Mouse (Mus musculus) mature B cell (primary cell): Measurements from ENCODE around the gene Olfr506.
"Not testable (repeated sequence)": the region's sequence is repeated elsewhere in the genome, so short reads cannot be mapped to it uniquely, and the experiment has no call there.

Experiments
- in situ Hi-C: fragments of 300-500 bp; cut with MboI; formaldehyde crosslinking; loops from 2 replicates; pipeline ENCODE4 v1.14.3; 2019

Gene Olfr506

DNA sequence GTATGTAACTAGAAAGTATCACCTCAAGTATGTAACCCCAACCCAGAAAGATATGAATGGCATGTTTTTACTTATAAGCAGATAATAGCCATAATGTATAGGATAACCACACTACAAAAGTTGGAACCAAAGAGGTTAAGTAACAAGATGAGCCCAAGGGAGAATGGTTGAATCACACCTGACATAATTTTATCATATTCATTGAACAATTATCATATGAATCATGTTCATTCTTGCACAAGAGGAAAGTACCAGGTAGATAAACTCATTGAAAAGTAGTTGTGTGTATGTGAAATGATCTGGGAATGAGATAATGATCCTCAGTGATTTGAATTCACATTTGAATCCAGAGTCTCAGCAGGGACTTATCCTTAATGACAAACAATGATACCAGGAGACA lies at the start of gene Olfr506:
TSS of gene Olfr506 (plus strand) at position 301 of the 400 bp plus-strand sequence.
- in situ Hi-C loops = no loop called here

GRCm38 (mm10) chr7:108565693-108566092 lies 44.9 kb upstream of the Olfr506 start, which contains the start of gene Olfr504:
Olfr504 (minus strand) TSS chr7:108565793.
- in situ Hi-C loops = no loop called here

- in situ Hi-C loops = no loop called here
These were observed 20.8 kb upstream of the Olfr506 start for GRCm38 (mm10) chr7:108589797-108590196.

DNA sequence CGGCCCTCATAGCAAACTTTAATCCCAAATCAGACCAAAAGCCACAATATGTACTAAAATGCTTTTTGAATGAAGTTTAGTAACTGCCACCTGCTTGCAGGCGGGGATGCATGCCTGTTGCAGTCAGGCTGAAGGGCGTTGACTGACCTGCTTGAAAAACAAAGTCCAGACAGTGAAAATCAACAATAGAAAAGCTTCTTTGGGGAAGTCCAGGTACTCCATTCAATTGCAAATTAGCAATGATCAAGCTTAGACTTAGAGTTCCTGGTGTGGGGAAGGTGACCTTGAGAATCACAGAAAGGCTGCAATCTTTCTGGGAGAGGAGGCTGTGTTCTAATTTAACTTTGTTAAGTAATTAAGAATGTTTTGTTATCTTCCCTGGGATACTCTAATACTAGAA lies 8.7 kb upstream of the Olfr506 start:
- in situ Hi-C loops = not testable (repeated sequence)

- in situ Hi-C loops = no loop called here
These were observed 3.5 kb downstream of the Olfr506 start for GRCm38 (mm10) chr7:108614110-108614509.

GRCm38 (mm10) chr7:108616781-108617180 lies 6.2 kb downstream of the Olfr506 start:
- in situ Hi-C loops = not testable (repeated sequence)

DNA sequence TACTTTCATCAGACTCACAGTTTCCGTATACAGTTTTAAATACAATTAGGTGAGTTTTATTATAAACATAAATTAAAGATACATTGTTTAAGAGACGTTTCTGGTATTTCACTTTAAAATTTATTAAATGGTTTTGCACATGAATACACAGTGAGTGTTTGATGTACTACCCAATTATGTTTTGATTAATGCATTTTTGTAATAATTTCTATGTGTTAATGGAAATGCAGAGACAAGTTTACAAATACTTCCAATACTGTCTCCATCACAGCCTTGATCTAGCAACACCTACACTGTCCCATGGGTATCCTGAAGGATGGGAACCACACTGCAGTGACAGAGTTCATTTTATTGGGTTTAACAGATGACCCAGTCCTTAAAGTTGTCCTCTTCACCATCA lies 10.9 kb downstream of the Olfr506 start, which contains the start of gene Olfr507:
TSS of gene Olfr507 (plus strand) at position 301 of the 400 bp plus-strand sequence.
- in situ Hi-C loops = no loop called here

GRCm38 (mm10) chr7:108629694-108630093 lies 19.1 kb downstream of the Olfr506 start, which contains the start of gene Olfr508:
Olfr508 (plus strand) TSS chr7:108629994.
- in situ Hi-C loops = no loop called here

DNA sequence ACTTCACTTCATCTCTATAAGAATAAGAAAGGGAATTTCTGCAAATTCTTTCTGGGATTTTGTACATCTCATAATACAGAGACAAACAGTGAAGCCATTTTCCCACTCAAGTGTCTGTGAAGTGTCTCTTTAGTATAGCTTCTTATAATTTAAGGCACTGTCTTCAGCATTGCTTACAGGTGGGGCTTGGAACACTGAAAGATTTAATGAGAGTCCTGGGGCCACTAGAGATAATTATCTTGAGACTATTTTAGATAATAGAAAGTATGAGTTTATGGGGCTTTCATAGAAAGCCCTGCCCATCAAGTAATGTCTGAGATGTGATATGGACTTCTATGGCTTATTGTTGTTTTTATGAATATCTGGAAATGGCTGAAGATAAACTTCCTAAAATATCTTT lies 41.2 kb downstream of the Olfr506 start, which contains the start of gene Olfr509:
TSS of gene Olfr509 (minus strand) at position 101 of the 400 bp plus-strand sequence.
- in situ Hi-C loops = no loop called here

DNA sequence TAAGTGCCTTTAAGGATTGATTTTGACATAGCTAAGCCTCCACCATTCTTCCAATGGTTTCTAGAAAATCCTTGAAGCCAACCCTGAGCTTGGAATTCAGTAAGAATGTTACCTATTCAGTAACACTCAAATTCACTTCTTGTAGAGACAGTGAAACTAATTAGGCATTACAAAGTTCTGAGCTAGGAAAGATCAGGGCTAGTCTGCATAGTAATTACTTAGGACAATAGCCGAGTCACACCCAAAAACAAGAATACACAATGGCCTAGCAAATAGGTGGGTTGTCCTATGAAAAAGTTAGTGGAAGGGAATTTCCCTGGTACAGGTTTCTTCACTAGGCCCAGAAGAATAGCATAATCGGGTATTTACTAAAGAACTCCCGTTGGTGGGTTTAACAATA lies 51.8 kb downstream of the Olfr506 start:
- in situ Hi-C loops = no loop called here
